Comparison of ENCODE assay signal across 8 mouse cellular contexts in genomic region chrX:43427961-43428365, GRCm38 (mm10). TPM values are rescaled to one million over a fixed set of nuclear protein-coding genes. Genes with fewer than 3 reads are reported as not detected.
DNase-seq lines count a peak whose midpoint lies in the region; ATAC-seq and TF ChIP-seq lines count a peak whose summit lies in the region.

No protein-coding gene starts in this region.

- H3K9me3 ChIP-seq in hindbrain, embryonic 10.5 days, result no peaks in the 10 kb centered on the region
- H3K9me3 ChIP-seq in midbrain, postnatal 0 days (ENCODE audit: low read length), result no peaks in the 10 kb centered on the region

- H3K4me3 ChIP-seq in hindbrain, embryonic 10.5 days, result peak overlapping the region; percentile 52
- peak overlapping the region; percentile 47 for H3K4me3 ChIP-seq in midbrain, postnatal 0 days (ENCODE audit: low read depth, low read length)
- H3K4me3 ChIP-seq in thymus, adult 2 months (ENCODE audit: control insufficient read depth, insufficient read depth, low read length), result no peak overlapping the region

- peak overlapping the region; percentile 52 for H3K4me2 ChIP-seq in midbrain, postnatal 0 days (ENCODE audit: low read depth, low read length, poor library complexity, severe bottlenecking)

- TF ChIP-seq POLR2A in thymus, adult 2 months (IDR thresholded peaks at IDR 0.05; ENCODE audit: control insufficient read depth, extremely low read depth, insufficient read depth, low read length, poor library complexity), result no peak

- TF ChIP-seq CTCF in midbrain, postnatal 0 days (IDR thresholded peaks at IDR 0.05), result 0 out of 2 replicates have a peak, but pooled peaks have one; percentile 19
- no peak for TF ChIP-seq CTCF in thymus, adult 2 months (IDR thresholded peaks at IDR 0.05; ENCODE audit: borderline replicate concordance, control insufficient read depth, extremely low read depth, insufficient read depth, low read length, poor library complexity)

- no peaks in the 10 kb centered on the region; the same call in 1 of the 2 replicates for H3K4me1 ChIP-seq in hindbrain, embryonic 10.5 days (replicated peaks)
- no peaks in the 10 kb centered on the region for H3K4me1 ChIP-seq in midbrain, postnatal 0 days (ENCODE audit: insufficient read depth, low read length)
- no peaks in the 10 kb centered on the region for H3K4me1 ChIP-seq in thymus, adult 2 months (replicated peaks; ENCODE audit: control insufficient read depth, insufficient read depth, low read length)

- peaks cover 31% of the 10 kb centered on the region for H3K27me3 ChIP-seq in hindbrain, embryonic 10.5 days (ENCODE audit: insufficient read depth, poor library complexity, severe bottlenecking)
- H3K27me3 ChIP-seq in midbrain, postnatal 0 days (ENCODE audit: insufficient read depth, low read length), result no peaks in the 10 kb centered on the region
- no peaks in the 10 kb centered on the region for H3K27me3 ChIP-seq in thymus, adult 2 months (ENCODE audit: control insufficient read depth, insufficient read depth, low read length)

- peak overlapping the region; percentile 48 for H3K9ac ChIP-seq in midbrain, postnatal 0 days (replicated peaks; ENCODE audit: low read length, poor library complexity, severe bottlenecking)

- no peak overlapping the region for H3K27ac ChIP-seq in hindbrain, embryonic 10.5 days
- 0 out of 2 replicates have a peak overlapping the region, but pooled peaks have one; percentile 51 for H3K27ac ChIP-seq in midbrain, postnatal 0 days (ENCODE audit: low read depth, low read length)
- H3K27ac ChIP-seq in thymus, adult 2 months (ENCODE audit: control insufficient read depth, insufficient read depth, low read length), result no peak overlapping the region

- peak; percentile 3 to 19 for DNase-seq in layer of hippocampus, postnatal 10 days (ENCODE audit: low spot score in 2 of 2)
- no peak for DNase-seq in layer of hippocampus, adult 9-11 months
- DNase-seq in cerebellum, adult 9-11 months, result peak; percentile 56
- peak; percentile 11 for DNase-seq in hindbrain, embryonic 10.5 days (ENCODE audit: low spot score)
- peak; percentile 7 for DNase-seq in midbrain, postnatal 0 days (ENCODE audit: low spot score)
- DNase-seq in c-Kit-positive CD71-positive TER-119-positive erythroid progenitor cells, embryonic 14.5 days (ENCODE audit: low spot score), result no peak
- DNase-seq in thymus, adult 2 months, result no peak

- 19% methylated on average over 12 of the region's 12 CpGs for WGBS in hindbrain, embryonic 10.5 days
- 26% methylated on average over 12 of the region's 12 CpGs for WGBS in midbrain, postnatal 0 days
- WGBS in thymus, adult 2 months, result 15% methylated on average over 12 of the region's 12 CpGs

- no peaks in the 10 kb centered on the region for H3K36me3 ChIP-seq in hindbrain, embryonic 10.5 days
- H3K36me3 ChIP-seq in midbrain, postnatal 0 days (ENCODE audit: insufficient read depth, low read length), result no peaks in the 10 kb centered on the region
- no peaks in the 10 kb centered on the region for H3K36me3 ChIP-seq in thymus, adult 2 months (ENCODE audit: control insufficient read depth, insufficient read depth, low read length)

- no peak for ATAC-seq in midbrain, postnatal 0 days (ENCODE audit: low FRiP score)
- no peak for ATAC-seq in granulocyte monocyte progenitor cell, adult 5-6 weeks (replicated peaks; ENCODE audit: poor library complexity, severe bottlenecking)

RNA-seq across cellular contexts. Expression of gene Tenm1, which starts 1.0 kb away (rescaled TPM):
- 10 to 100 TPM; 52.8 to 55.9 TPM for total RNA-seq in layer of hippocampus, postnatal 10 days (2021)
- polyA plus RNA-seq in hindbrain, embryonic 10.5 days (2016; fragmentation: Nextera tagmentation; extraction: Ambion mirVana), result 0.85 and 0.94 TPM in 2 replicates
- 80.6 and 89.5 TPM in 2 replicates for total RNA-seq in midbrain, postnatal 0 days (2014; rRNA removed)
- polyA plus RNA-seq in midbrain, postnatal 0 days (2015; fragmentation: Nextera tagmentation; extraction: Ambion mirVana), result 28.5 and 36.6 TPM in 2 replicates
- 0.42 and 0.50 TPM in 2 replicates for polyA plus RNA-seq in thymus, adult 2 months (2012; rRNA removed)
- not detected in 2 replicates for total RNA-seq in granulocyte monocyte progenitor cell, adult 5-6 weeks (2014; fragmentation: Nextera tagmentation)
- not detected in 2 replicates for total RNA-seq in granulocyte monocyte progenitor cell, adult 5-6 weeks (2017)

Comparison
In these comparisons a context has a peak if more than half of its experiments do, and no peak if none do; other contexts are left out.
1. DNase-seq: peak in layer of hippocampus, postnatal 10 days (2 of 2), cerebellum, adult 9-11 months (single experiment), hindbrain, embryonic 10.5 days (single experiment) and midbrain, postnatal 0 days (single experiment); none in layer of hippocampus, adult 9-11 months (single experiment), c-Kit-positive CD71-positive TER-119-positive erythroid progenitor cells, embryonic 14.5 days (single experiment) and thymus, adult 2 months (single experiment).
2. RNA of gene Tenm1, which starts 1.0 kb away (total RNA-seq): 80.6 to 89.5 TPM in midbrain, postnatal 0 days and 52.8 to 55.9 TPM in layer of hippocampus, postnatal 10 days; not detected in granulocyte monocyte progenitor cell, adult 5-6 weeks; every median in the first group is over 10 times any median in the second.